In the genomic region with DNA sequence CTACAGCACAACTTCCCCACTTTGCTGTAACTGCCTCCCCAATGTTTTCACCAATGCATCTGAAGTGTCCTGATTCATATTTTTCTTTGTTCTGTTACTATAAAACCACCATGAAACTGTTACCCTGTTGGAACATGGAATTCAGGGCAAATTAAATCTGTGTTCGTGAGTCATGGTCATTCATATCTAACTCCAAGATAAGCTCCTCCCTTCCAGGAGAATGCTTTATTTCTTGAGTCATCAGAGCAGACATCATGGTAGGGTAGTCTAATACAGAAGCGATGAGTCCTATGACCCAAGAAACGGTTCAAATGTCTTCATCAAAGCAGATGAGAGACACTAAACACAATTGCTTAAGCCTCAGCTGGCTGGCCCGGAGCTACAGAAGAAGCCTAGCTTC, we compare ENCODE assay signal across 20 mouse cellular contexts. TPM values are rescaled to one million over a fixed set of nuclear protein-coding genes. Genes with fewer than 3 reads are reported as not detected.
"Had no signal": no experiment of that assay in that cellular context is flagged by ENCODE, and none has a peak within 500 bp of the region (broad histone marks: within the 10 kb centered on the region; RNA-seq: fewer than 3 reads in every experiment).

No protein-coding gene starts in this region.

- H3K36me3 ChIP-seq: liver, embryonic 13.5 days; neural tube, embryonic 13.5 days had no signal

- H3K9me3 ChIP-seq: liver, embryonic 13.5 days; midbrain, embryonic 13.5 days; neural tube, embryonic 13.5 days had no signal

- DNase-seq: kidney, postnatal 36 days; layer of hippocampus, postnatal 36 days; liver, embryonic 13.5 days; lung, adult 2 months; lung, postnatal 14 days; lung, postnatal 4 days; retina, postnatal 1 day; thymus, adult 18-20 months; thymus, postnatal 36 days had no signal

- H3K4me2 ChIP-seq: liver, embryonic 13.5 days; midbrain, embryonic 13.5 days; neural tube, embryonic 13.5 days had no signal

- H3K27me3 ChIP-seq: liver, embryonic 13.5 days; midbrain, embryonic 13.5 days; neural tube, embryonic 13.5 days had no signal

- H3K9ac ChIP-seq: liver, embryonic 13.5 days; midbrain, embryonic 13.5 days; neural tube, embryonic 13.5 days had no signal

- H3K4me3 ChIP-seq: left cerebral cortex, adult 2 months; liver, embryonic 13.5 days; midbrain, embryonic 13.5 days; myocyte; neural tube, embryonic 13.5 days had no signal

- H3K4me1 ChIP-seq: liver, embryonic 13.5 days; midbrain, embryonic 13.5 days; neural tube, embryonic 13.5 days had no signal

- H3K27ac ChIP-seq: kidney, postnatal 0 days; left cerebral cortex, adult 2 months; liver, embryonic 13.5 days; midbrain, embryonic 13.5 days; neural tube, embryonic 13.5 days had no signal

- ATAC-seq: midbrain, embryonic 13.5 days; midbrain, embryonic 16.5 days had no signal

RNA-seq across cellular contexts. Expression of gene Arnt2, which starts 25.2 kb away (rescaled TPM):
- total RNA-seq: liver, adult 2 months; megakaryocyte progenitor cell, adult 5-6 weeks; megakaryocyte-erythroid progenitor cell, adult 5-6 weeks; monocyte, adult 5-6 weeks; neutrophil, adult 5-6 weeks had no signal
- polyA plus RNA-seq: liver, adult 2 months had no signal
